Mouse (Mus musculus) intestine, postnatal 0 days (tissue): ENCODE results near the gene 1700028P14Rik. TPM values are rescaled to one million over a fixed set of nuclear protein-coding genes. Genes with fewer than 3 reads are reported as not detected.

Source experiments
- ATAC-seq: fragments of 200-750 bp; cut with Nextera tagmentation; 2 replicates; pipeline ENCODE4 v1.8.0; 2017; ENCODE audit warnings: mild to moderate bottlenecking, moderate TSS enrichment, moderate library complexity
- H3K27ac ChIP-seq: fragments of 300-500 bp; sonication (generic); 2 replicates; pipeline ENCODE4 v1.5.1; 2014; ENCODE audit warnings: mild to moderate bottlenecking, low read depth, low read length, moderate library complexity
- H3K27me3 ChIP-seq: fragments of 300-500 bp; sonication (generic); replicated peaks from 2 replicates; pipeline ENCODE4 v1.6.1; 2014; ENCODE audit warnings: low read length, mixed read lengths; ENCODE audit not compliant: control insufficient read depth, insufficient read depth
- H3K36me3 ChIP-seq: fragments of 300-500 bp; sonication (generic); 2 replicates; pipeline ENCODE4 v1.6.1; 2014; ENCODE audit warnings: mild to moderate bottlenecking, moderate library complexity; ENCODE audit not compliant: control insufficient read depth, insufficient read depth
- H3K4me1 ChIP-seq: fragments of 300-500 bp; sonication (generic); replicated peaks from 2 replicates; pipeline ENCODE4 v1.6.1; 2014; ENCODE audit warnings: antibody characterized with exemption, low read length, mixed read lengths; ENCODE audit not compliant: control insufficient read depth, insufficient read depth
- H3K4me2 ChIP-seq: fragments of 300-500 bp; sonication (generic); replicated peaks from 2 replicates; pipeline ENCODE4 v1.6.1; 2014; ENCODE audit warnings: low read depth, mild to moderate bottlenecking, moderate library complexity
- H3K4me3 ChIP-seq: fragments of 300-500 bp; sonication (generic); 2 replicates; pipeline ENCODE4 v1.5.1; 2014; ENCODE audit warnings: low read depth, low read length
- H3K9ac ChIP-seq: fragments of 300-500 bp; sonication (generic); 2 replicates; pipeline ENCODE4 v1.6.1; 2014; ENCODE audit warnings: mild to moderate bottlenecking, low read depth, low read length
- H3K9me3 ChIP-seq: fragments of 300-500 bp; sonication (generic); 2 replicates; pipeline ENCODE4 v1.6.1; 2016; ENCODE audit warnings: mixed run types; ENCODE audit not compliant: control insufficient read depth
- CTCF ChIP-seq: sonication (generic); IDR thresholded peaks from 2 replicates; pipeline ENCODE4 v1.5.1; 2016; ENCODE audit warnings: low read depth, mild to moderate bottlenecking, control low read depth, antibody characterized with exemption, moderate library complexity
- WGBS: fragments of 180-500 bp; shearing (Covaris S2); extraction: QIAGEN DNeasy Blood & Tissue Kit; methylation state at CpG from one replicate; pipeline ENCODE4 v1.1.7; 2014; 5-methylcytosine and 5-hydroxymethylcytosine counted together
- polyA plus RNA-seq: library from polyadenylated mRNA; unstranded; fragments of >200 nt; fragmentation: Nextera tagmentation; extraction: Ambion mirVana; gene quantifications from 2 replicates; pipeline ENCODE4 v1.2.1, GENCODE M21; 2015

Gene 1700028P14Rik
- polyA plus RNA-seq: 0.66 and 0.88 TPM in 2 replicates

DNA sequence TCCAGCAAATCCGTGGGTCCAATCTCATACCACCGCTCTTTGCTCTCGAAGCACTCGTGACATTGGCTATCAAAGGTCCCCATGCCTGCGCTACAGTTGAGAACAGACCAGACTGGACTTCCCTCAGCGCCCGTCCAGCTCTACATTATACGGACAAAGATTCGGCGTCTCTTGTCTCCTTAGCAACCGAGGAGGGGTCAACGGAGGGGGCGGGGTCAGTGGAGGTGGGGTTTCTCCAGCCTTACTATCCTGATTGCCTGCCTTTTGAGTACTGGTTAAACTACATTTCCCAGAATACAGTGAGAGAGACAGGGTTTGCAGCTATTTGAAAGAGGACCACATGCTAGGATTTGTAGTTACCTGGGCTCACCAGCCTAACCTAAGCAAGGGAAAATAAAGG is at the start of gene 1700028P14Rik:
Gene 1700028P14Rik, minus strand, starts transcription at position 169 of the 400 bp plus-strand sequence.
- 0 out of 2 replicates have a peak within 1 kb of the TSS, but pooled peaks have one; percentile 2 for H3K4me3 ChIP-seq
- no peak within 1 kb of the TSS; the same call in 1 of the 2 replicates for H3K4me2 ChIP-seq
- H3K36me3 ChIP-seq: no peaks in the 10 kb centered on the region
- H3K9ac ChIP-seq: no peak within 1 kb of the TSS
- no peak for TF ChIP-seq CTCF
- no peaks in the 10 kb centered on the region for H3K9me3 ChIP-seq
- no peaks in the 10 kb centered on the region for H3K27me3 ChIP-seq
- H3K27ac ChIP-seq: no peak within 1 kb of the TSS
- no peaks in the 10 kb centered on the region for H3K4me1 ChIP-seq
- WGBS: 6% methylated on average over 13 of the region's 13 CpGs
- peak; percentile 57 for ATAC-seq

- ATAC-seq: no peak
- Histone ChIP-seq H3K4me3 (no peak overlapping the region), H3K27ac (no peak overlapping the region), H3K9ac (no peak overlapping the region), H3K4me2 (no peak overlapping the region), H3K9me3 (no peaks in the 10 kb centered on the region), H3K4me1 (no peaks in the 10 kb centered on the region), H3K36me3 (peaks cover 27% of the 10 kb centered on the region), H3K27me3 (no peaks in the 10 kb centered on the region)
- WGBS: 89% methylated on average over 4 of the region's 4 CpGs
- TF ChIP-seq CTCF: no peak
Measured at GRCm38 (mm10) chr19:23699131-23699530, 46.5 kb upstream of the 1700028P14Rik start.

- ATAC-seq: no peak
- no peak overlapping the region for H3K27ac ChIP-seq
- no peak overlapping the region for H3K4me3 ChIP-seq
- no peaks in the 10 kb centered on the region for H3K27me3 ChIP-seq
- peaks cover 27% of the 10 kb centered on the region for H3K36me3 ChIP-seq
- H3K9me3 ChIP-seq: no peaks in the 10 kb centered on the region
- no peak overlapping the region for H3K9ac ChIP-seq
- H3K4me1 ChIP-seq: no peaks in the 10 kb centered on the region
- TF ChIP-seq CTCF: no peak
- 67% methylated on average over 7 of the region's 7 CpGs for WGBS
- no peak overlapping the region for H3K4me2 ChIP-seq
Measured at GRCm38 (mm10) chr19:23698366-23698765, 45.8 kb upstream of the 1700028P14Rik start.

DNA sequence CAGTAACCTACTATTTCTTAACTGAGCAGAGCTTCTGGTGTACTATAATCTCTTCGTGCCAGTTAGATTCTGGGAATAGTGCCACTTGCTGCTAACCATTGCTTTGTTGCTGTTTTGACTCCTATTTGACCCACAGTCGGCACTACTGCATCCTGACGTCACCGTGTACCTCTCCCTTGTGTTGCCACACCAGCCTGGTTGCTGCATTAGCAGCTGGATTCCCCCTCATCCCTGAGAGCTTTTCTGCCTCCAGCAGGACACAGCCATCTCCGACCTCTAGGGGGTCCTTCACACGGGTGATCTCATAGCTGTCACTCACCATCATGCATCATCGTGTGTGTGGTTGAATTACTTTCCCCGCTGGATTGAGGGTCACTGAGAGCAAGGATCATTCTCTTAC is 45.2 kb upstream of the 1700028P14Rik start:
- no peak overlapping the region for H3K27ac ChIP-seq
- H3K4me3 ChIP-seq: no peak overlapping the region
- H3K36me3 ChIP-seq: peaks cover 27% of the 10 kb centered on the region
- no peaks in the 10 kb centered on the region for H3K27me3 ChIP-seq
- no peak for TF ChIP-seq CTCF
- no peaks in the 10 kb centered on the region for H3K9me3 ChIP-seq
- ATAC-seq: no peak
- no peak overlapping the region for H3K9ac ChIP-seq
- H3K4me1 ChIP-seq: no peaks in the 10 kb centered on the region
- 75% methylated on average over 8 of the region's 8 CpGs for WGBS
- no peak overlapping the region for H3K4me2 ChIP-seq

GRCm38 (mm10) chr19:23694344-23694743 is 41.7 kb upstream of the 1700028P14Rik start:
- no peak for ATAC-seq
- H3K9me3 ChIP-seq: no peaks in the 10 kb centered on the region
- no peaks in the 10 kb centered on the region for H3K4me1 ChIP-seq
- H3K9ac ChIP-seq: no peak overlapping the region
- no peak overlapping the region for H3K4me3 ChIP-seq
- 86% methylated on average over 4 of the region's 4 CpGs for WGBS
- H3K4me2 ChIP-seq: no peak overlapping the region
- peaks cover 27% of the 10 kb centered on the region for H3K36me3 ChIP-seq
- TF ChIP-seq CTCF: no peak
- no peaks in the 10 kb centered on the region for H3K27me3 ChIP-seq
- no peak overlapping the region for H3K27ac ChIP-seq

GRCm38 (mm10) chr19:23688421-23688946 is 35.9 kb upstream of the 1700028P14Rik start:
- 39% methylated on average over 4 of the region's 4 CpGs for WGBS
- H3K9me3 ChIP-seq: no peaks in the 10 kb centered on the region
- H3K36me3 ChIP-seq: no peaks in the 10 kb centered on the region
- peak overlapping the region; percentile 88 for H3K4me2 ChIP-seq
- no peak overlapping the region for H3K9ac ChIP-seq
- no peak for ATAC-seq
- 0 out of 2 replicates have a peak, but pooled peaks cover 4% of the 10 kb centered on the region for H3K4me1 ChIP-seq
- H3K4me3 ChIP-seq: peak overlapping the region; percentile 79
- H3K27me3 ChIP-seq: no peaks in the 10 kb centered on the region
- TF ChIP-seq CTCF: no peak
- H3K27ac ChIP-seq: no peak overlapping the region
